Mouse (Mus musculus): ENCODE measurements around the gene Tbc1d19.
A peak's percentile ranks its signal among the peaks of the same experiment; 100 is the strongest.

Gene Tbc1d19

GRCm38 (mm10) chr5:53809115-53809991 lies at the start of gene Tbc1d19:
Tbc1d19 (plus strand) TSS chr5:53809606.
- DNase-seq (ENCODE audit: low spot score) = peak; percentile 26

DNA sequence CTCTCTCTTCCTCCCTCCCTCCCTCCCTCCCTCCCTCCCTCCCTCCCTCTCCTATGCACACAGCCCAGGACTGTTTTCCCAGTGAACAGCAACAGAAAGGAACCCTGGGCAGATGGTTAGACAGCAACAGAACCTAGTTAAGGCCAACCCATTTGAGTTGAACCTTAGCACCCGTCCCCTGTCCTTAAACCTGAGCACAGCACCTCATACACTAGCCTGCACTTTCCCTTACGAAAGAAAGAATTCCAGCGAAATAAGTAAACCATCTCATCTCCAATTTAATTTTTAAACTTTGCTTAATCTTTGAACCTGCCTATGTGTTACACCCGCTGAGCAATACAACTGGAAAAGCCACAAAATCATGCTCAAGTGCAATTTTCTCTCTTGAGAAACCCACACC lies 49.5 kb upstream of the Tbc1d19 start:
- no peak for DNase-seq (ENCODE audit: low spot score)

DNA sequence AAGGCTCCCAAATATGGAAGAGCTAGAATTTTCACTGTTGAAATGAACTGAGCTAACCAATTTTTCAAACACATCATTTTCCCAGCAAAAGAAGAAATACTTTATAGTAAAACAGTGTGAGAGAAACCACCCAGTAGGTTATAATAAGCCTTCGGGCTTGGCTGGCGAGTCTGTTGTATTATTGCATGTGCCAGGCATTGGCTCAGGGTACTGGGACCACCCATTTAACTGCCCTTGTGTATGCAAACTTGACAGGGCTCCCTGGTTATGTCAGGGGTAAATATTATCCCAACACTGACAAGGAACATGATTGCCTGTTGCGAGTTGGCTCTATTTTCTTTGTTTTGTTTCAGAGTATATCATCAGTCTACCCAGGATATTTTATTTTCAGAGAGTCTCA lies 48.5 kb upstream of the Tbc1d19 start:
- no peak for DNase-seq (ENCODE audit: low spot score)

- no peak for DNase-seq (ENCODE audit: low spot score)
Measured at GRCm38 (mm10) chr5:53761346-53761745, 48.1 kb upstream of the Tbc1d19 start.

DNA sequence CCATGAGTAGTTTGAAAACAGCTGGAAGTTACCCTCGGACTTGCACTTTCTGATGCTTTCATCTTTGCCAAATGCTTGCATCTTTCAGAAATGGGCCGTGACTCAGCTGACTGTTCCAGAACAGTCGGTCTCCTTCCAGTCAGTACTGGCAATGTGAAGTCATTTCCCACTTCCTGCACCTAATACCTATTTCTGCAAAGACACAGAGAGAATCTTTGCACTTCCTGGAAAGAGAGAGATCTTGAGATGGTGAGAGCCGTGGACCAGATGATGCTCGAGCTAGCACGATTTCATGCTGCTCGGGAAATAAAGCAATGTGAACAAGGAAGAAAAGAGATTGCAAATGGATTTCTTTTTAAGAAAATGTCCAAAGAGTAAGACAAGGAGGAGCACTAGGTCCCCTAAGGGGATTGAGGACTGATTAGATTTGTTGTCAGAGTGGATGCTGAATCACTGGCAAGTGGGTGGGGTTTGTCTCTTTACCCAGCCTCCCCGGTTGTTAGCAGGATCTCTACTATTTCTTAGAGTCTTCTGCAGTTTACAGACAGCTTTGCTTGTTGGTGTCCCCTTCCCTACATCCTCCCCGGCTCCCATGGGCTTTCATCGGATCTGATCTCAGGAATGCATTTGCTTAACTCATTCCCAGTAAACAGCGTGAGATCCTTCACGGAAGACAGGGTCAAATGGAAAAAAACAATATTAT lies 24.4 kb upstream of the Tbc1d19 start:
- no peak for DNase-seq (ENCODE audit: low spot score)

- no peak for DNase-seq (ENCODE audit: low spot score)
Measured at GRCm38 (mm10) chr5:53801379-53801778, 8.0 kb upstream of the Tbc1d19 start.

- DNase-seq (ENCODE audit: low spot score) = no peak
Measured at GRCm38 (mm10) chr5:53819711-53820110, 10.3 kb downstream of the Tbc1d19 start.

DNA sequence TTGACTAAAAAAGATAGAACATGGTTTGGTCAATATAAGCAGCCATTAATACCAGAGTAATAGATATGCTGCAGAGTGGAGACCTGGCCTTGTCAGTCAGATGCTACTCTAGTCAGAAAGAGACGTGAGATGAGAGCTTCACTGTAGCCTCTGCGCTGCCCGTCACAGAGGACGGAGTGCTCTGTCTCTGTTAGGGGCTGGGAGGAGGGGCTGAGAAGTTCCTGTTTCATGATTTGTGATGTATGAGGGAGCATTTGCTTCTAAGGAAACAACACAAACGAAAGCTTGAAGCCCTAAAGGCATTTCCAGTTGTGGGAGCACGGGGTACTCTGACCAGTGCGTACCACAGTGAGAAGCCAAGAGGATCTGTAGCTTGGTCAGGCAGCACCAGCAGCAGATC lies 16.5 kb downstream of the Tbc1d19 start:
- no peak for DNase-seq (ENCODE audit: low spot score)

DNA sequence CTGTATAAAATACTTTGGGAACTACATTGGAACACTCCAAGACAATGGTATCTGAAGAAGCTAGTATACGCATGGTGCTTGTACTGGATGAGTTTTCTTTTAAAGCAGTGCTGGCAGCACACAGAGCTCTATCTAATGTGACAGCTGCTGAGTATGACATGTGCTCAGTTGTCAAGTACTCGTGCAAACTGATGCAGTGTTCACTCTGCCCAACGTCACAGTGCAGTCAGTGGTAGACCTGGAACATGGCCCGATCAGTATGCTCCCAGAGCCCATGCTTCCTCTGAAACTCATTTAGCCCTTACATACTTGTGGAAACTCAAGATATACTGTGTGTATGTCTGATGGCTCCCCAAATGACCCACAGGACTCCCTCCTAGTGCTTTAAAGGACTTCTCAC lies 25.1 kb downstream of the Tbc1d19 start:
- DNase-seq (ENCODE audit: low spot score) = no peak

DNA sequence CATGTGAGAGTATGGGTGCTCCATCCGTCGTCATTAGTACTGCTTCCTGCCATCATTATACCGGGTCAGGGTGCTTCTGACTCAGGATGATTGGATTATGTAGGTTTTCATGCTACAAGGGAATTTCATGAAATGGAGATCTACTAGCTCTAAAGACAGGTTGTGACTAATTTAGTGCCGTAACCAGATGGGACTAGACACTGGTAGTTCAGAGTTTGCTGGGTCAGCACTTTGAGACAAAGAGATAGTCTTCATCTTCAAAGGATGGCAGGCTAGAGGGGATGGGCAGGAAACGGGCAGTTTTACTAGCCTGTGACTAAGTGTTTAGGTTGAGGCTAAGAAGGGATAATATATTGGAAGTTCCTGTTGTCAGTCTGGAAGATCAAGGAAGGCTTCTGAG lies 31.9 kb downstream of the Tbc1d19 start:
- no peak for DNase-seq (ENCODE audit: low spot score)

GRCm38 (mm10) chr5:53848294-53848942 lies 39.0 kb downstream of the Tbc1d19 start:
- DNase-seq (ENCODE audit: low spot score) = no peak

- DNase-seq (ENCODE audit: low spot score) = no peak
Measured at GRCm38 (mm10) chr5:53852574-53852973, 43.2 kb downstream of the Tbc1d19 start.

DNA sequence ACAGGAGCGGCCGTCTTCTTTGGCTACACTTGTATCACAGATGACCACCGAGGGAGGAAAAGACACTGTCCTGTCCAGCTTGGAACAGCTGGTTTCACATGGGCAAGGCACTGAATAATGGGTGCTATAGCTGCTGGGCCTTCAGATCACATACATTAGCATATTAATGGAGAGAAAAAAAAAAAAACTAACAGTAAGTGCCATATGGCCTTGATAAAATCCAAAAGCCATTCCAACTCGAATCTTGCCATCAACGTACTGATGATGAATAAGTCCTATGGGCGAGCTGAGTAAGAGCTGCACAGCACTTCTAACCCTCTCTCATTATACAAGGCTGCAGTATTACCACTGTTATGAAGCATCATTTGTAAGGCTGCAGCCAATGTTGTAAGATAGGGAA lies 45.2 kb downstream of the Tbc1d19 start:
- no peak for DNase-seq (ENCODE audit: low spot score)

DNA sequence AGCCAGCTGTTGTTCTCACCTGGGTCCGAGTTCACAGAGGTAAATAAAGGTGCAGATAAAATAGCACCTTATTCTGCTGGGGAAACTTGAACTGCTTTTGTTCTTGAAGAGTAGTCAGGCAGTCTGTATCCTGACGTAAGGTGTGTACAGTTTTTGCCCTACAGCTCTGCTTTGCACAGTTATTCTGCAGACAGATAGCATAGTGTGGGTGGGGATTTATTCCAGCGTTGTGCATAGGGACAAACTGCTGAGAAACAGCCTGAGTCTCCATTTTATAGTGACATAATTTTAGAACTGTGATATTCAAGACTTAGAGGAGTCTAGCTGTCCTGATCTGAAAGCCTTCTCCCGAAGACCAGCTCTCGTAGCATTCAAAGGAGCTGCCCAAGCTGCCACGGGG lies 46.6 kb downstream of the Tbc1d19 start:
- DNase-seq (ENCODE audit: low spot score) = no peak

DNA sequence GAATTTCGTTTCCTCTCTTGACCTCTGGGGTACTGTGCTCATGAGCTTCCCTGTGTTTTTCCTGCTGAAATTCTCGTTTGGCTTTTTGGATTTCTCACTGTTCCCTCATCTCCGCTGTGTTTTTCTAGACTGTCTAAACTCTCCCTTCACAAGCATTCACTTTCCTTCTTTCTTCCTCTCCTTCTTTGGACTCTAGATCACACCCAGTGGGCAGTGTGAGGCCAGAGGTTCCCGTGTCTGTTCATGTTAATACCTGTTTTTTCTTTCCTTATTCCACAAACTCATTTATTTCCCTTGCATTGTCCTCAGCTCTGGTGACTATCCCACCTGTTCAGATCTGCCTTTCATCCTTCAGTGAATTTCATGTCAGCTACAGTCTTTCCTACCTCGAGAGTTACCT lies 55.7 kb downstream of the Tbc1d19 start:
- no peak for DNase-seq (ENCODE audit: low spot score)

GRCm38 (mm10) chr5:53865991-53866390 lies 56.6 kb downstream of the Tbc1d19 start:
- no peak for DNase-seq (ENCODE audit: low spot score)

- peak; percentile 21 for DNase-seq (ENCODE audit: low spot score)
Measured at GRCm38 (mm10) chr5:53871665-53872312, 62.4 kb downstream of the Tbc1d19 start.

- DNase-seq (ENCODE audit: low spot score) = no peak
Measured at GRCm38 (mm10) chr5:53874966-53875365, 65.6 kb downstream of the Tbc1d19 start.

DNA sequence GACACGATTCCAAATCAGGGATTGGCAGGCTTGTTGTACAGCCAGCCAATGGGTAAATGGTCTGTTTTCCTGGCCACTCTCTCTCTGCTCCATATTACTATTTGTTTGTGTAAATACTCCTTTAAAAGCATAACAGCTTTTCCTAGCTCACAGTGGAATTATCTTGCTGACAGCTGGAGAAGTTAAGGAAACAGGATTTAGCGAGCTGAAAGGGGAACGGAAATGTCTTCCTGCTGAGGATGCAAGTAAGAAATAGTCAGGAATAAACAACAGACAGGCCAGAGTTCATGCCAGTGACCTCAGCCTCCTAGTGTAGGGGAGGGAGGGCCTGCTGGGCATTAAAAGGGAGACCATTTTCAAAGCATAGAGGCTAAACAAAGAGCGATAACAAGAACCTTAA lies 71.3 kb downstream of the Tbc1d19 start:
- no peak for DNase-seq (ENCODE audit: low spot score)

GRCm38 (mm10) chr5:53881381-53881990 lies 72.1 kb downstream of the Tbc1d19 start:
- no peak for DNase-seq (ENCODE audit: low spot score)

DNA sequence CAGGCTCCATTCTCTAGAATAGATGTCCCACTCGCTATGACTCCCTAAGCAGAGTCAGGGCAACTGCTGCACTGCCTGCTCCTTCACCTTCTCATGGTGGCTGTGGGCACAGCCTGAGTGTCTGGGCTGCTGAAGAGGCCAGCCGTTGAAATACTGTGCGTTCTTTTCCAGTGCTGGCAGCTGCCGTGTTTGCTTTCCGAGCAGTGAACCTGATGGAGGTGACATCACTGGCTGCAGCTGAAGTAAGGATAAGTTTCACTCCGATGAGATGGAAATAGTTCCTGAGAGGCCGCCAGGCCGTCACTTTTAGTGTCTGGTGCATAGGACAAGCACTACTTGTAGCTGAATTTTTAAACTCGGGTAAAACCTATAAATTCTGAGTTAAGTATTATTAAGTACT lies 92.0 kb downstream of the Tbc1d19 start:
- no peak for DNase-seq (ENCODE audit: low spot score)

- no peak for DNase-seq (ENCODE audit: low spot score)
Measured at GRCm38 (mm10) chr5:53902757-53903156, 93.4 kb downstream of the Tbc1d19 start.
